ENCODE assay signal across 24 mouse cellular contexts in genomic region chr11:84357771-84358170, GRCm38 (mm10).
DNase-seq lines count a peak whose midpoint lies in the region; ATAC-seq and TF ChIP-seq lines count a peak whose summit lies in the region.
"Had no signal": no experiment of that assay in that cellular context is flagged by ENCODE, and none has a peak within 500 bp of the region (broad histone marks: within the 10 kb centered on the region; RNA-seq: fewer than 3 reads in every experiment).

No protein-coding gene starts in this region.

- no peaks in the 10 kb centered on the region for H3K27me3 ChIP-seq in lung, postnatal 0 days (replicated peaks; ENCODE audit: insufficient read depth, low read length)
- H3K27me3 ChIP-seq: forebrain, embryonic 12.5 days; heart, embryonic 15.5 days; hindbrain, embryonic 15.5 days; limb, embryonic 12.5 days; liver, embryonic 12.5 days had no signal

- no peaks in the 10 kb centered on the region for H3K36me3 ChIP-seq in lung, postnatal 0 days (ENCODE audit: insufficient read depth, low read length)
- H3K36me3 ChIP-seq: forebrain, embryonic 12.5 days; heart, embryonic 15.5 days; hindbrain, embryonic 15.5 days; limb, embryonic 12.5 days had no signal

- no peak overlapping the region for H3K27ac ChIP-seq in lung, postnatal 0 days (ENCODE audit: low read length)
- H3K27ac ChIP-seq: forebrain, embryonic 12.5 days; gastrocnemius, adult 2 months; heart, embryonic 15.5 days; limb, embryonic 12.5 days; liver, embryonic 12.5 days; stomach, postnatal 0 days had no signal

- 63% methylated on average over 2 of the region's 2 CpGs for WGBS in lung, postnatal 0 days

- H3K4me1 ChIP-seq in lung, postnatal 0 days (ENCODE audit: insufficient read depth, low read depth, low read length), result no peaks in the 10 kb centered on the region
- H3K4me1 ChIP-seq: liver, embryonic 12.5 days had no signal

- H3K4me3 ChIP-seq in lung, postnatal 0 days (ENCODE audit: low read depth, low read length), result no peak overlapping the region
- H3K4me3 ChIP-seq: forebrain, embryonic 12.5 days; gastrocnemius, adult 2 months; heart, embryonic 15.5 days; hindbrain, embryonic 15.5 days; limb, embryonic 12.5 days; liver, embryonic 12.5 days had no signal

- TF ChIP-seq EP300 in lung, postnatal 0 days (IDR thresholded peaks at IDR 0.05), result no peak

- ATAC-seq in lung, postnatal 0 days, result no peak
- ATAC-seq: CD4-positive, CD25-positive, alpha-beta regulatory T cell, adult 4 months; liver, embryonic 12.5 days; midbrain, embryonic 16.5 days had no signal

- no peak for TF ChIP-seq CTCF in lung, postnatal 0 days (IDR thresholded peaks at IDR 0.05)

- no peaks in the 10 kb centered on the region for H3K9me3 ChIP-seq in lung, postnatal 0 days (ENCODE audit: low read length)
- H3K9me3 ChIP-seq: forebrain, embryonic 12.5 days; heart, embryonic 15.5 days; hindbrain, embryonic 15.5 days; limb, embryonic 12.5 days; liver, embryonic 12.5 days had no signal

- H3K4me2 ChIP-seq in lung, postnatal 0 days (replicated peaks; ENCODE audit: low read depth, low read length), result no peak overlapping the region
- H3K4me2 ChIP-seq: forebrain, embryonic 12.5 days; heart, embryonic 15.5 days; hindbrain, embryonic 15.5 days; limb, embryonic 12.5 days; liver, embryonic 12.5 days had no signal

- no peak overlapping the region for H3K9ac ChIP-seq in lung, postnatal 0 days (replicated peaks; ENCODE audit: low read depth)
- H3K9ac ChIP-seq: forebrain, embryonic 12.5 days; heart, embryonic 15.5 days; hindbrain, embryonic 15.5 days; limb, embryonic 12.5 days; liver, embryonic 12.5 days had no signal

- DNase-seq in adrenal gland, adult 2 months, result peak; percentile 36
- DNase-seq in adrenal gland, postnatal 4 days (ENCODE audit: low spot score in 2 of 2), result no peak
- peak; percentile 19 for DNase-seq in lung, postnatal 0 days (ENCODE audit: low spot score)
- no peak for DNase-seq in lung, adult 18-20 months
- peak; percentile 4 for DNase-seq in Muller cell, postnatal 12 days (ENCODE audit: inconsistent ontology term)
- DNase-seq in fibroblast of lung, adult 2 months (ENCODE audit: low read depth), result peak; percentile 3
- no peak for DNase-seq in cerebellum, postnatal 4 days (ENCODE audit: low spot score in 2 of 2)
- DNase-seq: cerebellum, adult 9-10 months; gastrocnemius, adult 2 months; heart, postnatal 36 days; kidney, adult 8-10 months; kidney, postnatal 10 days; layer of hippocampus, postnatal 36 days; lung, adult 2 months; thymus, adult 2 months; thymus, postnatal 4 days had no signal

Comparison
In these comparisons a context has a peak if more than half of its experiments do, and no peak if none do; other contexts are left out.
1. DNase-seq: peak in adrenal gland, adult 2 months (single experiment), lung, postnatal 0 days (single experiment), Muller cell, postnatal 12 days (single experiment) and fibroblast of lung, adult 2 months (single experiment); none in adrenal gland, postnatal 4 days (0 of 2), lung, adult 18-20 months (0 of 2) and cerebellum, postnatal 4 days (0 of 2).